Mouse (Mus musculus) heart, postnatal 36 days (tissue): ENCODE measurements around the gene Misp. TPM values are rescaled to one million over a fixed set of nuclear protein-coding genes. Genes with fewer than 3 reads are reported as not detected.

Experiments
- DNase-seq, 2 experiments: peaks; one replicate each; pipeline ENCODE4 v3.0.0; 2021 to 2022
- intact Hi-C: fragments of 180-260 bp; cut with DNase I; formaldehyde crosslinking; loops from one replicate; pipeline ENCODE4 v1.15.1; 2025
- total RNA-seq, 2 experiments: library from RNA; stranded (reverse); gene quantifications; 2 replicates each; pipeline ENCODE4 v1.2.3; 2021

Gene Misp
- total RNA-seq, 2 experiments from 2014 or later, result 0.62 TPM; not detected in 1

- intact Hi-C loops, result no loop called here
- peak in 1 of 2 experiments; percentile 48 for DNase-seq
Measured at GRCm38 (mm10) chr10:79852827-79853226, 32.0 kb downstream of the Misp start.

GRCm38 (mm10) chr10:79853392-79853791 is 32.6 kb downstream of the Misp start:
- peak; percentile 95 to 98 for DNase-seq
- intact Hi-C loops, result no loop called here

GRCm38 (mm10) chr10:79853860-79854795 is 33.3 kb downstream of the Misp start, which contains the start of gene Ptbp1:
Ptbp1 (plus strand) TSS chr10:79854427.
- peak; percentile 96 to 97 for DNase-seq
- intact Hi-C loops, result no loop called here

GRCm38 (mm10) chr10:79854801-79855541 is 34.2 kb downstream of the Misp start:
- peak; percentile 69 to 79 for DNase-seq
- intact Hi-C loops, result no loop called here

- intact Hi-C loops, result no loop called here
- no peak for DNase-seq
Measured at GRCm38 (mm10) chr10:79855558-79856184, 34.9 kb downstream of the Misp start.

- intact Hi-C loops, result no loop called here
Measured at GRCm38 (mm10) chr10:79856280-79856679, 35.5 kb downstream of the Misp start.

GRCm38 (mm10) chr10:79856704-79857451 is 36.1 kb downstream of the Misp start:
- DNase-seq, result no peak
- intact Hi-C loops, result no loop called here

More at GRCm38 (mm10) chr10:79856280-79856679, 35.5 kb downstream of the Misp start:
- no peak for DNase-seq

- intact Hi-C loops, result no loop called here
- peak; percentile 71 to 74 for DNase-seq
Measured at GRCm38 (mm10) chr10:79857452-79857811, 36.6 kb downstream of the Misp start.

GRCm38 (mm10) chr10:79857894-79858293 is 37.1 kb downstream of the Misp start:
- DNase-seq, result no peak
- intact Hi-C loops, result loop anchor here (2.0 kb wide), 1 partner anchor 17 kb away; no protein-coding TSS in a partner anchor

GRCm38 (mm10) chr10:79858416-79859074 is 37.8 kb downstream of the Misp start:
- DNase-seq, result peak; percentile 60 to 66

GRCm38 (mm10) chr10:79859116-79859515 is 38.3 kb downstream of the Misp start:
- intact Hi-C loops, result loop anchor here (2.0 kb wide), 1 partner anchor 18 kb away; no protein-coding TSS in a partner anchor

More at GRCm38 (mm10) chr10:79858416-79859074, 37.8 kb downstream of the Misp start:
- intact Hi-C loops, result loop anchor here (2.0 kb wide), 1 partner anchor 18 kb away; no protein-coding TSS in a partner anchor

GRCm38 (mm10) chr10:79860079-79860911 is 39.5 kb downstream of the Misp start:
- DNase-seq, result no peak
- intact Hi-C loops, result no loop called here

More at GRCm38 (mm10) chr10:79859116-79859515, 38.3 kb downstream of the Misp start:
- DNase-seq, result no peak

GRCm38 (mm10) chr10:79861230-79862048 is 40.6 kb downstream of the Misp start:
- intact Hi-C loops, result no loop called here
- no peak for DNase-seq

- intact Hi-C loops, result no loop called here
- no peak for DNase-seq
Measured at GRCm38 (mm10) chr10:79862049-79862788, 41.4 kb downstream of the Misp start.

- intact Hi-C loops, result no loop called here
- no peak for DNase-seq
Measured at GRCm38 (mm10) chr10:79862925-79863324, 42.1 kb downstream of the Misp start.

- intact Hi-C loops, result no loop called here
- DNase-seq, result no peak
Measured at GRCm38 (mm10) chr10:79864351-79865188, 43.8 kb downstream of the Misp start.
